Mouse (Mus musculus): Measurements from ENCODE around the gene Rora. TPM values are rescaled to one million over a fixed set of nuclear protein-coding genes. Genes with fewer than 3 reads are reported as not detected.

Gene Rora
- total RNA-seq, 2 experiments from 2014 or later = 78.4 to 79.1 TPM

- TF ChIP-seq CTCF (IDR thresholded peaks at IDR 0.05) = no peak
- DNase-seq (ENCODE audit: extremely low spot score in 1 of 2, low spot score in 2 of 2) = no peak
- intact Hi-C loops (cut with DNase I) = no loop called here
- Histone ChIP-seq H3K4me3 (no peak overlapping the region), H3K27ac (no peak overlapping the region)
Observed at GRCm38 (mm10) chr9:69155836-69156595, 502.4 kb downstream of the Rora start.

DNA sequence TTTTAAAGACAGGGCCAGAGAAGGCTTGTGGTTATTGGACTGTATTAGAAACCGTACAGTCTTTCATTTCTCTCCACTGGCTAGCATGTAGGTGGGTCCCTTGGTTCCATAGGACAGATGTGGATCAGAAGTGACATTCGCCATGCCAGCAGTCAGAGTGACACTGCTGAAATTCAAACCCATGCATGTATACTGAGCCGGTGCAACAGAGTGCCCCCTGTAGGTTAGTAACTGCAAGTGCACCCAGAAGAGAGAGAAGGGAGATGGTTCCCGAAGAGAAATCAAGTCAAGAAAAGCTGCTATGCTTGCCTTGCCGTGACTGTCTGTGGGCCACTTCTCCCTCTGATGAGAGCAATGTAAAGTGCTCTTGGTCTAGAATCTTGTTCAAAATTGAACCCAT, 507.2 kb downstream of the Rora start:
- peak; percentile 19 for TF ChIP-seq CTCF (IDR thresholded peaks at IDR 0.05)
- Histone ChIP-seq H3K27ac (no peak overlapping the region), H3K4me3 (no peak overlapping the region)
- intact Hi-C loops (cut with DNase I) = no loop called here
- no peak for DNase-seq (ENCODE audit: extremely low spot score in 1 of 2, low spot score in 2 of 2)

DNA sequence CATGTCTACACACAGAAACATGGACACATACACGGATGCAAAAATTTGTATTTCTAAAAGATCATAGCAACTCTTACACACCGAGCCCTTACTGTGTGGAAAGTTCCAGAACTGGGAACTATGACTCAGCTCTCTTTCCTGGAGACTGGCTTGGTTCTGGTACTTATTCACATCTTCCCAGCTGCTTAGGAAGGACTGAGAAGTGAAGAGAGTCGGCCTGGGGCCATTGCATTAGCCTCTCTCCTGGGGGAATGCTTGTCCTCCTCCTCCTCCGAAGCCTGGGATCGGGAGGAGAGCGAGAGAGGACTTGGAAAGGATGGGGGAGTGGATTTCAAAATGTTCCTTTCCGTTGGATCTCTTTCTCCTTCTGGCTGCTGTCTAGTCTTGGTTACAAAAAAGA, 511.1 kb downstream of the Rora start:
- no peak for DNase-seq (ENCODE audit: extremely low spot score in 1 of 2, low spot score in 2 of 2)
- intact Hi-C loops (cut with DNase I) = no loop called here
- no peak overlapping the region for H3K27ac ChIP-seq
- TF ChIP-seq CTCF (IDR thresholded peaks at IDR 0.05) = no peak
- no peak overlapping the region for H3K4me3 ChIP-seq

DNA sequence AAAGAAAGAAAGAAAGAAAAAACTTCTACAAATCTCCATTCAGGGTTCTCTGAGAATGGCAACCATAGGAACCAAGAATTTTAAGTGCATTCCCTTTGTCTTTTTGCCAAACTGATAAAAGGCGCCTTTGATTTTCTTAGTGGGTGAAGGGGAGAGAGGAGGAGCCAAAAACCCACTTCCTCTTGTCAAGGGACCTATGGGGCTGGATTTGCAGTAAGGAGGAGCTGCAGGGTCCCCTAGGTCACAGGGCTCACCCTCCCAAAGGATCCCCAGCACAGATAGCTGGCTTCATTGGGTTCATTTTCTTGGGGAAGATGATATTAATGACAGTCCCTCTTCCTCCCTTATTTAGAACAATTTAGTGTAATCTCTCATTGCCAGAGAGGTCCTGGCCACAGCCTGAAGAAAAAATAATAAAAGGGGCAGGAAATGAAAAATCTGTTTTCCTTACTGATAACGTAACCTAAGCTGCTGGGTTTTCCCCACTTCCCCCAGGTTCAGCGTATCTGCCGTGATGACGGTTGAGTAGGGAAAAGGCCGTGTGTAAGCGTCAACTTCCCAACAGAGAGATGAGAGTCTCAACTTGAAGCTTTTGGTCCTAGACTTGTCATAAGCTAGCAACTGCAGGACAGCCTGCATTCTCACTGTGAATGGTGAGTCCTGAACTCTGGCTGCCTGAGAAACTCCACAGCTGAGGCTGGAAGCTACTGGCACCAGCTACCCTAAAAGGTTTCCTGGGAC, 511.7 kb downstream of the Rora start:
- intact Hi-C loops (cut with DNase I) = no loop called here
- DNase-seq (ENCODE audit: extremely low spot score in 1 of 2, low spot score in 2 of 2) = no peak
- Histone ChIP-seq H3K4me3 (no peak overlapping the region), H3K27ac (no peak overlapping the region)
- no peak for TF ChIP-seq CTCF (IDR thresholded peaks at IDR 0.05)

- no peak overlapping the region for H3K4me3 ChIP-seq
- intact Hi-C loops (cut with DNase I) = no loop called here
Observed at GRCm38 (mm10) chr9:69174061-69174460, 520.5 kb downstream of the Rora start.

GRCm38 (mm10) chr9:69174527-69175116, 521.0 kb downstream of the Rora start:
- DNase-seq (ENCODE audit: extremely low spot score in 1 of 2, low spot score in 2 of 2) = no peak
- Histone ChIP-seq H3K27ac (no peak overlapping the region), H3K4me3 (no peak overlapping the region)
- TF ChIP-seq CTCF (IDR thresholded peaks at IDR 0.05) = no peak
- intact Hi-C loops (cut with DNase I) = no loop called here

More at GRCm38 (mm10) chr9:69174061-69174460, 520.5 kb downstream of the Rora start:
- DNase-seq (ENCODE audit: extremely low spot score in 1 of 2, low spot score in 2 of 2) = no peak
- no peak overlapping the region for H3K27ac ChIP-seq
- no peak for TF ChIP-seq CTCF (IDR thresholded peaks at IDR 0.05)

GRCm38 (mm10) chr9:69176988-69177387, 523.4 kb downstream of the Rora start:
- no peak overlapping the region for H3K4me3 ChIP-seq
- intact Hi-C loops (cut with DNase I) = no loop called here
- TF ChIP-seq CTCF (IDR thresholded peaks at IDR 0.05) = no peak
- H3K27ac ChIP-seq = no peak overlapping the region
- DNase-seq (ENCODE audit: extremely low spot score in 1 of 2, low spot score in 2 of 2) = no peak

GRCm38 (mm10) chr9:69179224-69179623, 525.6 kb downstream of the Rora start:
- no peak overlapping the region for H3K27ac ChIP-seq
- TF ChIP-seq CTCF (IDR thresholded peaks at IDR 0.05) = no peak
- DNase-seq (ENCODE audit: extremely low spot score in 1 of 2, low spot score in 2 of 2) = no peak
- intact Hi-C loops (cut with DNase I) = no loop called here
- no peak overlapping the region for H3K4me3 ChIP-seq

- no peak for TF ChIP-seq CTCF (IDR thresholded peaks at IDR 0.05)
- Histone ChIP-seq H3K4me3 (no peak overlapping the region), H3K27ac (no peak overlapping the region)
- DNase-seq (ENCODE audit: extremely low spot score in 1 of 2, low spot score in 2 of 2) = no peak
- intact Hi-C loops (cut with DNase I) = no loop called here
Observed at GRCm38 (mm10) chr9:69180961-69181360, 527.4 kb downstream of the Rora start.

DNA sequence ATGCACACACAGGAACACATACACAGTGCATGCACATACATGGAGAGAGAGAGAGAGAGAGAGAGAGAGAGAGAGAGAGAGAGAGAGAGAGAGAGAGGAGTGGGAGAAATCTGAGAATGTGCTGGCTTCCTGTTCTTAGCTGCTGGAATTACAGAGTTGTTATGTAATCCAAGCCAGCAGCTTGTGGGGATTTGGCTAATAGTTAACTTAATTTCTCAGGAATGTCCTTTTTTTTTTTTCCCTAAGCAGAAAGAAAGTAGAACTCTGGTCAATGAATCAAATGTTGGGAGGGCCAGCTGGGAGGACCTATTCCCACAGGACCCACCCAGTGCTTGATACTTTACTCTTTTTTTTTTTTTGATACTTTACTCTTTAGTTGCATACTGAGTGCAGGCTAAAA, 527.8 kb downstream of the Rora start:
- DNase-seq (ENCODE audit: extremely low spot score in 1 of 2, low spot score in 2 of 2) = no peak
- intact Hi-C loops (cut with DNase I) = no loop called here
- Histone ChIP-seq H3K27ac (no peak overlapping the region), H3K4me3 (no peak overlapping the region)
- no peak for TF ChIP-seq CTCF (IDR thresholded peaks at IDR 0.05)

DNA sequence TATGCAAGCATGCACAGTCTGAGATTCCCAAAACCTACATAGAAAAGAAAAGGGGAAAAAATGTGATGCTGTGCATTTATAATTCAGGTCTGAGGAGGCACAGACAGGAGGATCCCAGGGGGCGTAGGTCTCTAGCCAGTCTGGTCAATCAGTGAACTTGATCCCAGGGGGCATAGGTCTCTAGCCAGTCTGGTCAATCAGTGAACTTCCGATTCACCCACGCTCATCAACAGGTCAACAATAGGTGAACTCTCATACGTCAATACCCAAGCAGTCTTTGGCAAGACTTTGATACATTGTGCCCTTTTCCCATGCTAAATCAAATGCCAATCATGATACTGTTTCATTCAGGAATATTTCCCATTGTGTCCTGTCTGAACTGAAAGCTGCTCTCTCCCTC, 530.3 kb downstream of the Rora start:
- no peak for DNase-seq (ENCODE audit: extremely low spot score in 1 of 2, low spot score in 2 of 2)
- Histone ChIP-seq H3K27ac (no peak overlapping the region), H3K4me3 (no peak overlapping the region)
- intact Hi-C loops (cut with DNase I) = no loop called here
- no peak for TF ChIP-seq CTCF (IDR thresholded peaks at IDR 0.05)

DNA sequence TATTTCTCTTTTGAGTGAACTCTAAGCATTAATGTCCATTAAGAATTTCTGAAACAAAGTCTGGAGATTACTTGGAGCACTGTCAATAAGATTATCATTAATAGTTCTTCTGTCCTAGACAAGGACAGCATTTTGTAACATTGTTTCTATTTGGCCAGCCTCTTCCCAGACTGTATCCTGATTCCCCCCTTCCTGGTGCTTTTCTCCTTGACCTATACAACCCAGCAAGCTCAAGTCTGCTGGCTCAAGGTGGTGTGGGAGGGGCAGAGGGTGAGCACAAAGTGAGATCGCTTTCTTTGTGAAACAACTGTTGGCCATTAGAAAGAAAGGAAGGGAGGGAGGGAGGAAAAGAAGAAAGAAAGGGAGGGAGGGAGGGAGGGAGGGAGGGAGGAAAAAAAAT, 537.1 kb downstream of the Rora start:
- no peak for TF ChIP-seq CTCF (IDR thresholded peaks at IDR 0.05)
- Histone ChIP-seq H3K4me3 (no peak overlapping the region), H3K27ac (no peak overlapping the region)
- no peak for DNase-seq (ENCODE audit: extremely low spot score in 1 of 2, low spot score in 2 of 2)
- intact Hi-C loops (cut with DNase I) = no loop called here

Measured in left cerebral cortex, adult 2 months (tissue).